Mouse (Mus musculus) G1E (cell line): ENCODE measurements around the gene Olfr1396.

Source experiments
- CTCF ChIP-seq: IDR thresholded peaks from 2 replicates; pipeline ENCODE4 v1.5.1; 2012; ENCODE audit warnings: low read depth, low read length, inconsistent platforms, mixed read lengths
- GATA1 ChIP-seq: IDR thresholded peaks from 2 replicates; pipeline ENCODE4 v1.6.1; 2012; ENCODE audit warnings: borderline replicate concordance, low read length, inconsistent platforms, mixed read lengths
- POLR2AphosphoS5 ChIP-seq: IDR thresholded peaks from 2 replicates; pipeline ENCODE4 v1.6.1; 2012; ENCODE audit warnings: low read depth, low read length, inconsistent platforms; ENCODE audit not compliant: insufficient replicate concordance

DNA sequence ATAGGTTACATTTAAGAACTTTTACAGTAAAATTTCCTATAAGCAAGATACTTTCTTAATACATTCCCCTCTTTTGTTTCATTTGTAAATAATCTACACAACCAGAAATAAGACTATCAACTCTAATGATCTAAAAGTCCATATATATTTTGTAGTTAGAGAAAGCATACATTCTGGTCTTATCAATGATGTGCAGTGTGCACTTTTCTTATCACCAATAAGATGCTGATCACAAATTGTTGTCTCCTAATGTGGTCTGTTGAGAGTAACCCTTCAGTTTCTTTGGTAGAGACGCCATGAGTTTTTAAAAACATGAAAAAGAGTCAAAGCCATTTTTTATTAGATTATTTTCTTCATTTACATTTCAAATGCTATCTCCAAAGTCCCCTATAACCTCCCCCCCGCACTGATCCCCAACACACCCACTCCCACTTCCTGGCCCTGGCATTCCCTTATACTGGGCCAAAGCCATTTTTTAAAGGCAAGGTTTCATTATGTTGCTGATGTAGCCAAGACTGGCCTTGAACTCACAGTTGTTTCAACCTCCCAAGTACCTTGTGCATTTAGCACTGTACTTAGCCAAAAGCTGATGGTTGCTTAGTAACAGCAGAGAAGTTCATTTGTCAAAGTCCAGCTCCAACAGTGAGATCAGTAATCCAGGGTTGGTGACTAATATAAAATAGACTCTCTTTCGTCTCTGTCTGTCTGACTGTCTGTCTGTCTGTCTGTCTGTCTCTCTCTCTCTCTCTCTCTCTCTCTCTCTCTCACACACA lies 24.8 kb downstream of the Olfr1396 start:
- no peak for TF ChIP-seq GATA1
- TF ChIP-seq CTCF: no peak
- no peak for TF ChIP-seq POLR2AphosphoS5
